Mouse (Mus musculus) stomach, embryonic 14.5 days (tissue): Measurements from ENCODE around the gene Adipoq. TPM values are rescaled to one million over a fixed set of nuclear protein-coding genes. Genes with fewer than 3 reads are reported as not detected.

Experiments
- ATAC-seq: fragments of 200-750 bp; cut with Nextera tagmentation; 2 replicates; pipeline ENCODE4 v1.8.0; 2017; ENCODE audit warnings: low read depth, moderate TSS enrichment; ENCODE audit not compliant: insufficient number of reproducible peaks, insufficient read depth, low FRiP score
- H3K27ac ChIP-seq: fragments of 300-500 bp; sonication (generic); 2 replicates; pipeline ENCODE4 v1.5.1; 2014; ENCODE audit warnings: mild to moderate bottlenecking, low read length, moderate library complexity, mixed read lengths
- H3K27me3 ChIP-seq: fragments of 300-500 bp; sonication (generic); 2 replicates; pipeline ENCODE4 v1.6.1; 2014; ENCODE audit warnings: low read length, control low read depth, mixed read lengths; ENCODE audit not compliant: control insufficient read depth, insufficient read depth
- H3K36me3 ChIP-seq: fragments of 300-500 bp; sonication (generic); 2 replicates; pipeline ENCODE4 v1.6.1; 2014; ENCODE audit warnings: mild to moderate bottlenecking, control low read depth, low read length, moderate library complexity, mixed read lengths; ENCODE audit not compliant: control insufficient read depth, insufficient read depth
- H3K4me1 ChIP-seq: fragments of 300-500 bp; sonication (generic); 2 replicates; pipeline ENCODE4 v1.6.1; 2014; ENCODE audit warnings: low read length, control low read depth, mixed read lengths; ENCODE audit not compliant: control insufficient read depth, insufficient read depth
- H3K4me2 ChIP-seq: fragments of 300-500 bp; sonication (generic); replicated peaks from 2 replicates; pipeline ENCODE4 v1.6.1; 2014; ENCODE audit warnings: low read depth, low read length, control low read depth
- H3K4me3 ChIP-seq: fragments of 300-500 bp; sonication (generic); 2 replicates; pipeline ENCODE4 v1.5.1; 2014; ENCODE audit warnings: low read depth, low read length, control low read depth
- H3K9ac ChIP-seq: fragments of 300-500 bp; sonication (generic); replicated peaks from 2 replicates; pipeline ENCODE4 v1.6.1; 2014; ENCODE audit warnings: low read depth, mild to moderate bottlenecking, control low read depth, low read length, moderate library complexity, mixed read lengths
- H3K9me3 ChIP-seq: fragments of 300-500 bp; sonication (generic); 2 replicates; pipeline ENCODE4 v1.6.1; 2016; ENCODE audit warnings: low read depth, low read length, control low read depth; ENCODE audit not compliant: control insufficient read depth
- WGBS: fragments of 180-500 bp; shearing (Covaris S2); extraction: QIAGEN DNeasy Blood & Tissue Kit; methylation state at CpG from one replicate; pipeline ENCODE4 v1.1.7; 2014; 5-methylcytosine and 5-hydroxymethylcytosine counted together
- polyA plus RNA-seq: library from polyadenylated mRNA; unstranded; fragments of >200 nt; fragmentation: Nextera tagmentation; extraction: Ambion mirVana; gene quantifications from 2 replicates; pipeline ENCODE4 v1.2.1, GENCODE M21; 2014

Adipoq gene
- polyA plus RNA-seq, 1 experiment from 2014 or later: not detected

- no peaks in the 10 kb centered on the region for H3K36me3 ChIP-seq
- WGBS: 84% methylated on average over 7 of the region's 7 CpGs
- no peaks in the 10 kb centered on the region for H3K9me3 ChIP-seq
- H3K4me1 ChIP-seq: no peaks in the 10 kb centered on the region
- no peak overlapping the region for H3K9ac ChIP-seq
- no peak overlapping the region for H3K27ac ChIP-seq
- no peak for ATAC-seq
- H3K4me2 ChIP-seq: no peak overlapping the region
- no peak overlapping the region for H3K4me3 ChIP-seq
- H3K27me3 ChIP-seq: no peaks in the 10 kb centered on the region
Measured at GRCm38 (mm10) chr16:23187983-23188382, 41.6 kb downstream of the Adipoq start.

- no peak overlapping the region for H3K4me2 ChIP-seq
- no peak overlapping the region for H3K27ac ChIP-seq
- ATAC-seq: no peak
- H3K9ac ChIP-seq: no peak overlapping the region
- 69% methylated on average over 1 of the region's 1 CpGs for WGBS
- H3K4me3 ChIP-seq: no peak overlapping the region
- no peaks in the 10 kb centered on the region for H3K27me3 ChIP-seq
- H3K9me3 ChIP-seq: no peaks in the 10 kb centered on the region
- H3K36me3 ChIP-seq: no peaks in the 10 kb centered on the region
- no peaks in the 10 kb centered on the region for H3K4me1 ChIP-seq
Measured at GRCm38 (mm10) chr16:23189612-23190011, 43.3 kb downstream of the Adipoq start.

- ATAC-seq: no peak
- Histone ChIP-seq H3K27ac (no peak overlapping the region), H3K36me3 (no peaks in the 10 kb centered on the region), H3K4me2 (no peak overlapping the region), H3K27me3 (no peaks in the 10 kb centered on the region), H3K9ac (no peak overlapping the region), H3K4me3 (no peak overlapping the region), H3K4me1 (no peaks in the 10 kb centered on the region), H3K9me3 (no peaks in the 10 kb centered on the region)
- 74% methylated on average over 9 of the region's 9 CpGs for WGBS
Measured at GRCm38 (mm10) chr16:23191560-23192242, 45.4 kb downstream of the Adipoq start.

- H3K9me3 ChIP-seq: no peaks in the 10 kb centered on the region
- WGBS: 78% methylated on average over 7 of the region's 7 CpGs
Measured at GRCm38 (mm10) chr16:23195618-23196017, 49.3 kb downstream of the Adipoq start.

GRCm38 (mm10) chr16:23196296-23196695, 50.0 kb downstream of the Adipoq start:
- Histone ChIP-seq H3K27ac (no peak overlapping the region), H3K4me1 (no peaks in the 10 kb centered on the region), H3K9me3 (no peaks in the 10 kb centered on the region), H3K9ac (no peak overlapping the region), H3K36me3 (no peaks in the 10 kb centered on the region), H3K27me3 (no peaks in the 10 kb centered on the region), H3K4me2 (no peak overlapping the region), H3K4me3 (no peak overlapping the region)
- ATAC-seq: no peak

More at GRCm38 (mm10) chr16:23195618-23196017, 49.3 kb downstream of the Adipoq start:
- no peak overlapping the region for H3K9ac ChIP-seq
- no peak overlapping the region for H3K4me2 ChIP-seq
- H3K4me3 ChIP-seq: no peak overlapping the region
- no peaks in the 10 kb centered on the region for H3K36me3 ChIP-seq
- no peaks in the 10 kb centered on the region for H3K4me1 ChIP-seq
- no peak overlapping the region for H3K27ac ChIP-seq
- ATAC-seq: no peak
- no peaks in the 10 kb centered on the region for H3K27me3 ChIP-seq

GRCm38 (mm10) chr16:23196791-23197190, 50.5 kb downstream of the Adipoq start:
- H3K4me1 ChIP-seq: no peaks in the 10 kb centered on the region
- no peak overlapping the region for H3K4me3 ChIP-seq
- H3K27me3 ChIP-seq: no peaks in the 10 kb centered on the region
- no peak overlapping the region for H3K27ac ChIP-seq
- no peak for ATAC-seq
- no peaks in the 10 kb centered on the region for H3K9me3 ChIP-seq
- H3K36me3 ChIP-seq: no peaks in the 10 kb centered on the region
- H3K4me2 ChIP-seq: no peak overlapping the region
- H3K9ac ChIP-seq: no peak overlapping the region
- WGBS: 90% methylated on average over 6 of the region's 6 CpGs

GRCm38 (mm10) chr16:23201498-23201897, 55.2 kb downstream of the Adipoq start:
- H3K27ac ChIP-seq: no peak overlapping the region
- H3K4me3 ChIP-seq: no peak overlapping the region
- no peaks in the 10 kb centered on the region for H3K36me3 ChIP-seq
- ATAC-seq: no peak
- no peaks in the 10 kb centered on the region for H3K9me3 ChIP-seq
- H3K27me3 ChIP-seq: no peaks in the 10 kb centered on the region
- H3K9ac ChIP-seq: no peak overlapping the region
- H3K4me2 ChIP-seq: no peak overlapping the region
- H3K4me1 ChIP-seq: no peaks in the 10 kb centered on the region
